Mouse (Mus musculus) liver, embryonic 14.5 days (tissue): ENCODE measurements around the gene Ces2g.

ENCODE experiments used
- CTCF ChIP-seq: IDR thresholded peaks from 2 replicates; pipeline ENCODE4 v1.5.1; 2016; ENCODE audit warnings: antibody characterized with exemption, low read depth, control low read depth
- EP300 ChIP-seq: IDR thresholded peaks from 2 replicates; pipeline ENCODE4 v1.6.1; 2016; ENCODE audit warnings: antibody characterized with exemption, low read depth

DNA sequence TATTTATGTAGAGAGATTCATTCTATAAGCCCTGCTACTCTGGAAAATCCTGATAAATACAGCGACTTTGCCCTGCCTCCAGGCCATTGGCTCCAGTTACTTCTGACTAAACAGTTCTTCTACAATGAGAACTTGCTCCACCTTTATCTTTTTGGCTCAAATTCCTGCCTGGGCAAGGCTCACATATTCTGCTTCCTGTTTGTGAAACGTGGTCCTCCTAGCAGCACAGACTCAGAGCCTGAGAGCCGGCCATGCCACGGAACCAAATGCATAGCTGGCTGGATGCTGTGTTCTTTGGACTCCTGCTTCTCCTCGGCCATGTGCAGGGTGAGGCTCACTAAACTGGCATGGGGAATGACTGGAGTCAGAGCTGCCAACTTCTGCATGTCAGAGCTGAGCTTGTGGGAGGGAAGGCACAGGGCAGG is at the start of gene Ces2g:
- no peak for TF ChIP-seq CTCF
- no peak for TF ChIP-seq EP300
